Mouse (Mus musculus): ENCODE results near the gene Gm20817. TPM values are rescaled to one million over a fixed set of nuclear protein-coding genes. Genes with fewer than 3 reads are reported as not detected.

The Gm20817 gene
- polyA plus RNA-seq (2014; fragmentation: Illumina TruSeq; extraction: RNeasy Lipid Tissue Mini Kit (QIAGEN cat#74804); ENCODE audit: low replicate concordance): not detected

GRCm38 (mm10) chrY:68832628-68833027 lies at the start of gene Gm20817:
Gene Gm20817 (minus strand): TSS chrY:68832728.

